Mouse (Mus musculus): ENCODE data around the gene Akap13. TPM values are rescaled to one million over a fixed set of nuclear protein-coding genes. Genes with fewer than 3 reads are reported as not detected.

Akap13 gene
- total RNA-seq, 1 experiment = 24.6 TPM

- H3K36me3 ChIP-seq (ENCODE audit: control insufficient read depth, insufficient read depth, low read length, poor library complexity, severe bottlenecking) = no peaks in the 10 kb centered on the region
- no peaks in the 10 kb centered on the region for H3K9me3 ChIP-seq (ENCODE audit: control insufficient read depth, insufficient read depth, low read depth, low read length)
- H3K27ac ChIP-seq (ENCODE audit: insufficient read depth, low read depth, low read length, poor library complexity, severe bottlenecking) = no peak overlapping the region
- H3K4me1 ChIP-seq (ENCODE audit: control insufficient read depth in 2 of 2, insufficient read depth in 2 of 2, low read length in 2 of 2, poor library complexity in 1 of 2) = no peaks in the 10 kb centered on the region
- no peak overlapping the region for H3K4me3 ChIP-seq (ENCODE audit: insufficient read depth in 1 of 2, low read depth in 1 of 2, low read length in 2 of 2, poor library complexity in 1 of 2, severe bottlenecking in 1 of 2)
- DNase-seq (ENCODE audit: low read depth, low spot score) = no peak
- no peak for TF ChIP-seq MAFK (IDR thresholded peaks at IDR 0.05; ENCODE audit: insufficient read depth, low read depth, low read length)
- no peak for TF ChIP-seq HCFC1 (IDR thresholded peaks at IDR 0.05; ENCODE audit: borderline replicate concordance, insufficient read depth, low read length)
- no peak for TF ChIP-seq ZNF384 (IDR thresholded peaks at IDR 0.05; ENCODE audit: low read depth, low read length)
- no peak for TF ChIP-seq ZC3H11A (IDR thresholded peaks at IDR 0.05; ENCODE audit: borderline replicate concordance, low read depth, low read length)
- no peak for TF ChIP-seq CHD2 (IDR thresholded peaks at IDR 0.05; ENCODE audit: low read depth, low read length)
- H3K9ac ChIP-seq (ENCODE audit: insufficient read depth, low read depth, low read length, poor library complexity, severe bottlenecking) = no peak overlapping the region
- in situ Hi-C loops (cut with MboI; ENCODE audit: low sequenced_read_pairs in 2 of 2, unreplicated experiment in 2 of 2) = no loop called here
Measured at GRCm38 (mm10) chr7:75560566-75560965, 105.2 kb downstream of the Akap13 start.

- TF ChIP-seq CHD2 (IDR thresholded peaks at IDR 0.05; ENCODE audit: low read depth, low read length) (no peak), MAFK (IDR thresholded peaks at IDR 0.05; ENCODE audit: insufficient read depth, low read depth, low read length) (no peak), ZC3H11A (IDR thresholded peaks at IDR 0.05; ENCODE audit: borderline replicate concordance, low read depth, low read length) (no peak), HCFC1 (IDR thresholded peaks at IDR 0.05; ENCODE audit: borderline replicate concordance, insufficient read depth, low read length) (no peak), ZNF384 (IDR thresholded peaks at IDR 0.05; ENCODE audit: low read depth, low read length) (no peak)
Measured at GRCm38 (mm10) chr7:75561134-75561533, 105.8 kb downstream of the Akap13 start.

GRCm38 (mm10) chr7:75568276-75568675, 112.9 kb downstream of the Akap13 start:
- Histone ChIP-seq H3K4me1 (ENCODE audit: control insufficient read depth in 2 of 2, insufficient read depth in 2 of 2, low read length in 2 of 2, poor library complexity in 1 of 2) (no peaks in the 10 kb centered on the region), H3K4me3 (ENCODE audit: insufficient read depth in 1 of 2, low read depth in 1 of 2, low read length in 2 of 2, poor library complexity in 1 of 2, severe bottlenecking in 1 of 2) (no peak overlapping the region), H3K9me3 (ENCODE audit: control insufficient read depth, insufficient read depth, low read depth, low read length) (no peaks in the 10 kb centered on the region), H3K9ac (ENCODE audit: insufficient read depth, low read depth, low read length, poor library complexity, severe bottlenecking) (no peak overlapping the region), H3K27ac (ENCODE audit: insufficient read depth, low read depth, low read length, poor library complexity, severe bottlenecking) (no peak overlapping the region), H3K36me3 (ENCODE audit: control insufficient read depth, insufficient read depth, low read length, poor library complexity, severe bottlenecking) (no peaks in the 10 kb centered on the region)
- no peak for DNase-seq (ENCODE audit: low read depth, low spot score)
- in situ Hi-C loops (cut with MboI; ENCODE audit: low sequenced_read_pairs in 2 of 2, unreplicated experiment in 2 of 2) = no loop called here
- no peak for TF ChIP-seq ZNF384 (IDR thresholded peaks at IDR 0.05; ENCODE audit: low read depth, low read length)
- no peak for TF ChIP-seq CHD2 (IDR thresholded peaks at IDR 0.05; ENCODE audit: low read depth, low read length)
- no peak for TF ChIP-seq ZC3H11A (IDR thresholded peaks at IDR 0.05; ENCODE audit: borderline replicate concordance, low read depth, low read length)
- TF ChIP-seq MAFK (IDR thresholded peaks at IDR 0.05; ENCODE audit: insufficient read depth, low read depth, low read length) = no peak
- TF ChIP-seq HCFC1 (IDR thresholded peaks at IDR 0.05; ENCODE audit: borderline replicate concordance, insufficient read depth, low read length) = no peak

More at GRCm38 (mm10) chr7:75561134-75561533, 105.8 kb downstream of the Akap13 start:
- H3K36me3 ChIP-seq (ENCODE audit: control insufficient read depth, insufficient read depth, low read length, poor library complexity, severe bottlenecking) = no peaks in the 10 kb centered on the region
- no peak overlapping the region for H3K4me3 ChIP-seq (ENCODE audit: insufficient read depth in 1 of 2, low read depth in 1 of 2, low read length in 2 of 2, poor library complexity in 1 of 2, severe bottlenecking in 1 of 2)
- no peaks in the 10 kb centered on the region for H3K9me3 ChIP-seq (ENCODE audit: control insufficient read depth, insufficient read depth, low read depth, low read length)
- H3K4me1 ChIP-seq (ENCODE audit: control insufficient read depth in 2 of 2, insufficient read depth in 2 of 2, low read length in 2 of 2, poor library complexity in 1 of 2) = no peaks in the 10 kb centered on the region
- in situ Hi-C loops (cut with MboI; ENCODE audit: low sequenced_read_pairs in 2 of 2, unreplicated experiment in 2 of 2) = no loop called here
- no peak overlapping the region for H3K9ac ChIP-seq (ENCODE audit: insufficient read depth, low read depth, low read length, poor library complexity, severe bottlenecking)
- H3K27ac ChIP-seq (ENCODE audit: insufficient read depth, low read depth, low read length, poor library complexity, severe bottlenecking) = no peak overlapping the region
- DNase-seq (ENCODE audit: low read depth, low spot score) = no peak

GRCm38 (mm10) chr7:75568883-75569282, 113.5 kb downstream of the Akap13 start:
- Histone ChIP-seq H3K9ac (ENCODE audit: insufficient read depth, low read depth, low read length, poor library complexity, severe bottlenecking) (no peak overlapping the region), H3K36me3 (ENCODE audit: control insufficient read depth, insufficient read depth, low read length, poor library complexity, severe bottlenecking) (no peaks in the 10 kb centered on the region), H3K9me3 (ENCODE audit: control insufficient read depth, insufficient read depth, low read depth, low read length) (no peaks in the 10 kb centered on the region), H3K4me3 (ENCODE audit: insufficient read depth in 1 of 2, low read depth in 1 of 2, low read length in 2 of 2, poor library complexity in 1 of 2, severe bottlenecking in 1 of 2) (no peak overlapping the region), H3K27ac (ENCODE audit: insufficient read depth, low read depth, low read length, poor library complexity, severe bottlenecking) (no peak overlapping the region), H3K4me1 (ENCODE audit: control insufficient read depth in 2 of 2, insufficient read depth in 2 of 2, low read length in 2 of 2, poor library complexity in 1 of 2) (no peaks in the 10 kb centered on the region)
- TF ChIP-seq CHD2 (IDR thresholded peaks at IDR 0.05; ENCODE audit: low read depth, low read length) (no peak), ZNF384 (IDR thresholded peaks at IDR 0.05; ENCODE audit: low read depth, low read length) (no peak), HCFC1 (IDR thresholded peaks at IDR 0.05; ENCODE audit: borderline replicate concordance, insufficient read depth, low read length) (no peak), MAFK (IDR thresholded peaks at IDR 0.05; ENCODE audit: insufficient read depth, low read depth, low read length) (no peak), ZC3H11A (IDR thresholded peaks at IDR 0.05; ENCODE audit: borderline replicate concordance, low read depth, low read length) (no peak)
- in situ Hi-C loops (cut with MboI; ENCODE audit: low sequenced_read_pairs in 2 of 2, unreplicated experiment in 2 of 2) = no loop called here
- no peak for DNase-seq (ENCODE audit: low read depth, low spot score)

GRCm38 (mm10) chr7:75570218-75570617, 114.9 kb downstream of the Akap13 start:
- DNase-seq (ENCODE audit: low read depth, low spot score) = no peak
- no peak overlapping the region for H3K4me3 ChIP-seq (ENCODE audit: insufficient read depth in 1 of 2, low read depth in 1 of 2, low read length in 2 of 2, poor library complexity in 1 of 2, severe bottlenecking in 1 of 2)
- TF ChIP-seq HCFC1 (IDR thresholded peaks at IDR 0.05; ENCODE audit: borderline replicate concordance, insufficient read depth, low read length) (no peak), MAFK (IDR thresholded peaks at IDR 0.05; ENCODE audit: insufficient read depth, low read depth, low read length) (no peak), CHD2 (IDR thresholded peaks at IDR 0.05; ENCODE audit: low read depth, low read length) (no peak), ZNF384 (IDR thresholded peaks at IDR 0.05; ENCODE audit: low read depth, low read length) (no peak), ZC3H11A (IDR thresholded peaks at IDR 0.05; ENCODE audit: borderline replicate concordance, low read depth, low read length) (no peak)
- H3K9me3 ChIP-seq (ENCODE audit: control insufficient read depth, insufficient read depth, low read depth, low read length) = no peaks in the 10 kb centered on the region
- H3K27ac ChIP-seq (ENCODE audit: insufficient read depth, low read depth, low read length, poor library complexity, severe bottlenecking) = no peak overlapping the region
- no peaks in the 10 kb centered on the region for H3K36me3 ChIP-seq (ENCODE audit: control insufficient read depth, insufficient read depth, low read length, poor library complexity, severe bottlenecking)
- H3K9ac ChIP-seq (ENCODE audit: insufficient read depth, low read depth, low read length, poor library complexity, severe bottlenecking) = no peak overlapping the region
- H3K4me1 ChIP-seq (ENCODE audit: control insufficient read depth in 2 of 2, insufficient read depth in 2 of 2, low read length in 2 of 2, poor library complexity in 1 of 2) = no peaks in the 10 kb centered on the region
- in situ Hi-C loops (cut with MboI; ENCODE audit: low sequenced_read_pairs in 2 of 2, unreplicated experiment in 2 of 2) = no loop called here
